Mouse (Mus musculus) layer of hippocampus, postnatal 10 days (tissue): Measurements from ENCODE around the gene Ms4a18. TPM values are rescaled to one million over a fixed set of nuclear protein-coding genes. Genes with fewer than 3 reads are reported as not detected.

Experiments used
- total RNA-seq, 2 experiments: library from RNA; stranded (reverse); gene quantifications; 2 replicates each; pipeline ENCODE4 v1.2.3; 2021

Gene Ms4a18
- total RNA-seq, 2 experiments from 2014 or later = not detected

Other genes starting within 250 kb of the Ms4a18 start
- gene Cd6, start 188.0 kb downstream of the Ms4a18 start, total RNA-seq = not detected
- 1 to 10 TPM; 1.1 to 1.5 TPM for gene Slc15a3, start 178.3 kb downstream of the Ms4a18 start, total RNA-seq
- gene Tmem132a, start 148.1 kb downstream of the Ms4a18 start, total RNA-seq = 100 to 1,000 TPM; 250 to 259 TPM
- gene Tmem109, start 136.0 kb downstream of the Ms4a18 start, total RNA-seq = 10 to 100 TPM; 36.4 to 37.3 TPM
- 100 to 1,000 TPM; 191 to 208 TPM for gene Prpf19, start 122.8 kb downstream of the Ms4a18 start, total RNA-seq
- not detected for gene Zp1, start 97.4 kb downstream of the Ms4a18 start, total RNA-seq
- under 1 TPM; 0.29 to 0.39 TPM for gene Ptgdr2, start 80.9 kb downstream of the Ms4a18 start, total RNA-seq
- 1 to 10 TPM; 9.3 to 9.9 TPM for gene Ccdc86, start 68.8 kb downstream of the Ms4a18 start, total RNA-seq
- not detected for gene Ms4a10, start 43.4 kb downstream of the Ms4a18 start, total RNA-seq
- gene Ms4a15, start 24.8 kb downstream of the Ms4a18 start, total RNA-seq = not detected
- not detected for gene Ms4a8a, start 63.1 kb upstream of the Ms4a18 start, total RNA-seq
- not detected for gene 1700017D01Rik, start 112.8 kb upstream of the Ms4a18 start, total RNA-seq
- not detected for gene 1700025F22Rik, start 147.3 kb upstream of the Ms4a18 start, total RNA-seq
- gene Ms4a13, start 178.7 kb upstream of the Ms4a18 start, total RNA-seq = not detected
- gene Ms4a12, start 214.4 kb upstream of the Ms4a18 start, total RNA-seq = not detected
- gene Ms4a1, start 248.2 kb upstream of the Ms4a18 start, total RNA-seq = under 1 TPM in 1 of 2 experiments, not detected in 1; 0.11 TPM